Mouse (Mus musculus) midbrain, embryonic 16.5 days (tissue): ENCODE results near the gene Smc1a. TPM values are rescaled to one million over a fixed set of nuclear protein-coding genes. Genes with fewer than 3 reads are reported as not detected.

Experiments used
- ATAC-seq: fragments of 200-750 bp; cut with Nextera tagmentation; 2 replicates; pipeline ENCODE4 v1.8.0; 2017; ENCODE audit warnings: moderate TSS enrichment
- H3K27ac ChIP-seq: fragments of 300-500 bp; sonication (generic); 2 replicates; pipeline ENCODE4 v1.5.1; 2014; ENCODE audit warnings: mild to moderate bottlenecking, low read length, mixed read lengths
- H3K27me3 ChIP-seq: fragments of 300-500 bp; sonication (generic); 2 replicates; pipeline ENCODE4 v1.6.1; 2014; ENCODE audit warnings: low read depth, low read length, mixed read lengths; ENCODE audit not compliant: control insufficient read depth, insufficient read depth
- H3K36me3 ChIP-seq: fragments of 300-500 bp; sonication (generic); 2 replicates; pipeline ENCODE4 v1.6.1; 2014; ENCODE audit warnings: mild to moderate bottlenecking, low read length, moderate library complexity, mixed read lengths; ENCODE audit not compliant: control insufficient read depth, insufficient read depth
- H3K4me1 ChIP-seq: fragments of 300-500 bp; sonication (generic); 2 replicates; pipeline ENCODE4 v1.6.1; 2014; ENCODE audit warnings: mild to moderate bottlenecking, low read length, mixed read lengths; ENCODE audit not compliant: control insufficient read depth, insufficient read depth
- H3K4me2 ChIP-seq: fragments of 300-500 bp; sonication (generic); 2 replicates; pipeline ENCODE4 v1.6.1; 2014; ENCODE audit warnings: mild to moderate bottlenecking, low read length, mixed read lengths
- H3K4me3 ChIP-seq: fragments of 300-500 bp; sonication (generic); 2 replicates; pipeline ENCODE4 v1.5.1; 2014; ENCODE audit warnings: low read depth, mild to moderate bottlenecking, low read length, moderate library complexity, mixed read lengths
- H3K9ac ChIP-seq: fragments of 300-500 bp; sonication (generic); 2 replicates; pipeline ENCODE4 v1.6.1; 2014; ENCODE audit warnings: low read depth, low read length, mixed read lengths
- H3K9me3 ChIP-seq: fragments of 300-500 bp; sonication (generic); replicated peaks from 2 replicates; pipeline ENCODE4 v1.6.1; 2014; ENCODE audit warnings: mild to moderate bottlenecking, low read length, mixed read lengths; ENCODE audit not compliant: control insufficient read depth, poor library complexity, severe bottlenecking
- WGBS: fragments of 180-500 bp; shearing (Covaris S2); extraction: QIAGEN DNeasy Blood & Tissue Kit; methylation state at CpG from one replicate; pipeline ENCODE4 v1.1.7; 2014; 5-methylcytosine and 5-hydroxymethylcytosine counted together
- polyA plus RNA-seq: library from polyadenylated mRNA; unstranded; fragments of >200 nt; fragmentation: Nextera tagmentation; extraction: Ambion mirVana; gene quantifications from 2 replicates; pipeline ENCODE4 v1.2.1, GENCODE M21; 2015

Gene Smc1a
- polyA plus RNA-seq, 1 experiment from 2014 or later, result 72.9 TPM

- no peaks in the 10 kb centered on the region for H3K9me3 ChIP-seq
- H3K36me3 ChIP-seq, result no peaks in the 10 kb centered on the region
- no peaks in the 10 kb centered on the region for H3K4me1 ChIP-seq
- ATAC-seq, result no peak
- no peak overlapping the region for H3K9ac ChIP-seq
- H3K4me3 ChIP-seq, result no peak overlapping the region
- 33% methylated on average over 1 of the region's 1 CpGs for WGBS
- peaks cover 22% of the 10 kb centered on the region for H3K27me3 ChIP-seq
- no peak overlapping the region for H3K27ac ChIP-seq
- no peak overlapping the region for H3K4me2 ChIP-seq
Observed at GRCm38 (mm10) chrX:152097572-152097971, 81.3 kb downstream of the Smc1a start.

Other genes starting within 250 kb of the Smc1a start
- 46.3 and 55.9 TPM in 2 replicates for gene Huwe1, start 215.6 kb upstream of the Smc1a start, polyA plus RNA-seq
- 94.1 and 102 TPM in 2 replicates for gene Hsd17b10, start 14.6 kb upstream of the Smc1a start, polyA plus RNA-seq
- gene Ribc1, start 133 bp upstream of the Smc1a start, polyA plus RNA-seq, result 1.9 TPM in 2 replicates
- 4.9 and 5.1 TPM in 2 replicates for gene Iqsec2, start 127.8 kb downstream of the Smc1a start, polyA plus RNA-seq
- gene Kdm5c, start 216.6 kb downstream of the Smc1a start, polyA plus RNA-seq, result 33.4 and 36.6 TPM in 2 replicates